Mouse (Mus musculus): ENCODE data around the gene Foxred1. TPM values are rescaled to one million over a fixed set of nuclear protein-coding genes. Genes with fewer than 3 reads are reported as not detected.
A peak's percentile ranks its signal among the peaks of the same experiment; 100 is the strongest.

The Foxred1 gene
- polyA plus RNA-seq (2016; fragmentation: Nextera tagmentation; extraction: Ambion mirVana): 38.3 and 39.6 TPM in 2 replicates

DNA sequence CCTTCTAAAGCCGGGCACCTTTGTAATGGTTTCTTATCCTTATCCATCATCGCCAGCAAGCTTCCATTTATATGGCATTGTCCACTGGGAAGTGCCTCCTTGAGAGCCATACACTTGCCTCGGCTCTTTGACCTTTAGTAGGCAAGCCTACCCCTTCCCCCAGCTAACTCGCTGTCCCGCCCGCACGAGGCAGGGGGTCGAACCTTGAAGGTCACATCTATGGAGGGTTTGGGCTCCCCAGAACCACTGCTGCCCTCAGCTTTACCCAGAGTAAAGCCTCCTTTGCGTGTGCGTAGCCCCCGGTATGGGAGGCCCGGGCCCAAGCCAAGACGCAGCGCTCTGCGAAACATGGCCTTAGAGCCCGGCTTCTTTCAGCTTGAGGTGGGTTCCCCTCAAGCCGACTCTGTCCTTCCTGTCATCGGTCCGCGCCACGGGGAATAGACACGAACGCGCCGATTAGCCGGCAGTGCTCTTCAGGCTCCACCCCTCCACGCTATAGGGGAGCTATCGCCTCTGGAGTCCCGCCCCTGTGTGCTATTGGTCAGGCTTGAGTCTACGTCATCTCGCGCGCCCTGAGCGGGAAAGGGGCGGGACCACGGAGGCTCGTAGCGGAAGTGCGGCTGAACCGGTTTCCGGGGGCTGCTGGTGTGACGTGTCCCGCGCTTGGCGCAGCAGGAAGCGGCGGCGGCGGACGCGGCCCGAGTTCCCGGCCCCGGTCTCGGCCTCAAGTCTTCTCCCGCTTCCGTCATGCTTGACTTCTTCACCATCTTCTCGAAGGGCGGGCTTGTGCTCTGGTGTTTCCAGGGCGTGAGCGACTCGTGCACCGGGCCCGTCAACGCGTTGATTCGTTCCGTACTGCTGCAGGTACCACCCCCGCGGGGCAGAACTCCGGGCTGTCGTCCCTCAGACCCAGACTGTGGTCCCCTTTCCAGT is at the start of gene Foxred1:
Foxred1 (minus strand) TSS at position 514 of the 933 bp plus-strand sequence.
- Histone ChIP-seq H3K27ac (peak within 1 kb of the TSS; percentile 85), H3K4me2 (peak within 1 kb of the TSS; percentile 92), H3K4me3 (peak within 1 kb of the TSS; percentile 90), H3K4me1 (peaks cover 23% of the 10 kb centered on the region), H3K36me3 (peaks cover 73% of the 10 kb centered on the region), H3K9me3 (replicated peaks) (no peaks in the 10 kb centered on the region; the same call in 1 of the 2 replicates), H3K27me3 (replicated peaks) (no peaks in the 10 kb centered on the region), H3K9ac (peak within 1 kb of the TSS; percentile 90)
- WGBS (ENCODE audit: insufficient replicate concordance): under 1% methylated on average over 72 of the region's 72 CpGs
- ATAC-seq: peak; percentile 99

DNA sequence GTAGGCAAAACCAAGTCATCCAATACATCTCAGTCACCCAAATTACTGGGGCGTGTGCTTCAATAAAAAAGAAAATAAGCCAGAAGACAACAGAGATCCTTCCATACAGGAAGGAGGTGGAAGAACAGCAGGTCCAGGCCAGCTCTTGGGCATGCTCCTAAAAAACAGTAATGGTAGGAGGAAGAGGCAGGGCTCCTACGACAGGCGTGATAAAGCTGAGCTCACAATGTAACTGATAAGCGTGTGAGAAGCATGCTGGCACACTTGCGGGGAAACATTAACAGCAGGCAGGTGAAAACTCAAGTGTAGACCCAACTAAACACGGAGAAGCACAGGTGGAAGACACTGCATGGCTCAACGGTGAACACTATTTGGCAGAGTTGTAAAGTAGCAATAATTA is 46.5 kb upstream of the Foxred1 start:
- no peak overlapping the region for H3K9ac ChIP-seq
- H3K27me3 ChIP-seq (replicated peaks): no peaks in the 10 kb centered on the region
- WGBS (ENCODE audit: insufficient replicate concordance): 42% methylated on average over 7 of the region's 7 CpGs
- H3K4me1 ChIP-seq: peaks cover 17% of the 10 kb centered on the region
- no peak overlapping the region for H3K4me3 ChIP-seq
- ATAC-seq: no peak
- H3K27ac ChIP-seq: no peak overlapping the region
- H3K9me3 ChIP-seq (replicated peaks): no peaks in the 10 kb centered on the region
- no peaks in the 10 kb centered on the region for H3K36me3 ChIP-seq
- peak overlapping the region; percentile 13; the same call in 1 of the 2 replicates for H3K4me2 ChIP-seq

DNA sequence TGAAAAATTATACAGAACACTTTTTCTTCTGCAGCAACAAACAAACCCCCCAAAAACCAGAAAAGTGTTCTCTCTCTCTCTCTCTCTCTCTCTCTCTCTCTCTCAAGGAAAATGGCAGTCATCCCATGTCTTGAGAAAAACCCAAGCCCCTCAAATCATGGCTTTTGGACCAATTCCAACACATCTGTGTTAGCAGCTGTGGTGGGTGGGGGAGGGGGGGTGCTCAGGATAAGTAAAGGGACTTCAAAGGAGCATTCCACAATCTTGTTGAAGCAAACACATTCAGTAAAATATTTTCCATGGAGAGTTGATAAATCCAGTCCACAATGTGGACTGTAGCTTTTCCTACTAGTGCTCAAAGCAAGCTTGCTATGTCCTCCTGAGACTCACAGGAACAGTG is 38.6 kb upstream of the Foxred1 start:
- Histone ChIP-seq H3K27me3 (replicated peaks) (no peaks in the 10 kb centered on the region), H3K27ac (no peak overlapping the region), H3K9me3 (replicated peaks) (no peaks in the 10 kb centered on the region), H3K4me1 (no peaks in the 10 kb centered on the region), H3K36me3 (no peaks in the 10 kb centered on the region), H3K9ac (no peak overlapping the region), H3K4me3 (no peak overlapping the region), H3K4me2 (no peak overlapping the region)
- ATAC-seq: no peak

DNA sequence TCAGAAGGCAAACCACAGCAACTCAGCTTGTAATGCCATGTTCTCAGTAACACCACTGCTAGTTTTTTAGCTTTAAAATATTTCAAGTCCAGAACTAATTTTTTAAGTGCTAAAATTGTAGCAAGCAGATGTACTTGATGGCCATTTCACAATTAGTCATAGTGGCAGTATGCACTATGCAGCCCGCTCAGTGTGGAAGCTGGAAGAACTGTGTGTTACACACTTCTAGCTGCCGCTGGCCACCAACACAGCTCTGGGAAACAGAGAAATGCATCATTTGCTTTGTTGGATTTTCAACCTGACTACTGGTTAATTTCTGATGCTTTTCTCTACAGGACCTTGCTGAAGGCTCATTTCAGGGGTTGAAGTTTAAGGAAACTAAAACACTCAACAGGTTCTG is 36.5 kb upstream of the Foxred1 start:
- Histone ChIP-seq H3K9ac (no peak overlapping the region), H3K27ac (no peak overlapping the region), H3K27me3 (replicated peaks) (no peaks in the 10 kb centered on the region), H3K36me3 (no peaks in the 10 kb centered on the region), H3K9me3 (replicated peaks) (no peaks in the 10 kb centered on the region), H3K4me2 (no peak overlapping the region), H3K4me1 (no peaks in the 10 kb centered on the region), H3K4me3 (no peak overlapping the region)
- no peak for ATAC-seq
- 90% methylated on average over 2 of the region's 2 CpGs for WGBS (ENCODE audit: insufficient replicate concordance)

DNA sequence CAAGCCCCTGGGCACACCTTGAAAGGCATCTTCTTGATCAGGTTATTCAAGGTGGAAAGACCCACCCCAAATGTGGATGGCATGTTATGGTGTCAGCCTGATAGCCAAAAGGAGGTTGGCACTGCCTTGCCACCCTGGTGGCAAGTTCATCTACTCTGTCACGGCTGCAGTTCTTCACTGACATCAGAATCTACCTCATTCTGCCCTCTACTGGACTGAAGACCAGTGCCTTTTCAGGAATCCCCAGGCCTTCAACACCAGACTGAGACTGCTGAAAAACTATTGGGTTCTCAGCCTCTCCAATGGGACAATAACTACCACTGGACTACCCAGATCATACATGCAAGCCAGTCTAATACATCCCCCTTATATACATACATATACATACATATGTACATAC is 28.9 kb upstream of the Foxred1 start:
- H3K4me3 ChIP-seq: no peak overlapping the region
- H3K27me3 ChIP-seq (replicated peaks): no peaks in the 10 kb centered on the region
- no peak for ATAC-seq
- H3K4me2 ChIP-seq: no peak overlapping the region
- no peak overlapping the region for H3K27ac ChIP-seq
- no peak overlapping the region for H3K9ac ChIP-seq
- WGBS (ENCODE audit: insufficient replicate concordance): 61% methylated on average over 1 of the region's 1 CpGs
- H3K9me3 ChIP-seq (replicated peaks): no peaks in the 10 kb centered on the region
- H3K4me1 ChIP-seq: no peaks in the 10 kb centered on the region
- peaks cover 5% of the 10 kb centered on the region; the same call in 1 of the 2 replicates for H3K36me3 ChIP-seq

DNA sequence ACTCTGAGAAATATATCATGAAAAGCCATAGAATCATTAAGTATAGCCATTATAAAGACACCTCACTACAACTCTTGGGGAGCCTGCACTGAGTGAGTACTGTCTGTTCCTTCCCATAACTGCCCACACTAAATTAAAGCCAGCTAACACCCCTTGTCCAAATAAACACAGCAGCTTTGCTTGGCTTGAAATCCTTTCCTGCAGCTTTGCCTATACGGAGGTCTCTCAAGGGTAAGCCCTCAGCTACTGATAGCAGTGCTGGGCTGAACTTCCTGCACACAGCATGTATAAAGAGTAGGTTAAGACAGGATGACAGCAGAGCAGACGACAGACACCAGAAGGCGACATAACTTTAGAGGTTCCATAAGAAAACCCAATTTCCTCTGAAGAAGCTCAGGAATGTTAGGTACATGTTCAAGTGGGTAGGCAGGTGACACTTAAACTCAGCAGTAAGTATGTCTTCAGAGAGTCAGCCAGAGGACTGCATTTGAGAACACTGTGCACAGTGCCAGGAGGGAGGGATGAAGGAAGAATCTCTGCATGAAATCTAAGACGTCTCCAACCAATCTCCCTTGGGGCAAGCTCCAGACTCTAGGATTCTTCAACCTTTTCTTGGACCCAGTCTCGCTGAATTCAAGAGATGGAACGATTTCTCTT is 28.2 kb upstream of the Foxred1 start:
- H3K4me2 ChIP-seq: no peak overlapping the region
- no peak overlapping the region for H3K9ac ChIP-seq
- H3K27me3 ChIP-seq (replicated peaks): no peaks in the 10 kb centered on the region
- H3K27ac ChIP-seq: no peak overlapping the region
- H3K4me3 ChIP-seq: no peak overlapping the region
- peaks cover 12% of the 10 kb centered on the region; the same call in 1 of the 2 replicates for H3K36me3 ChIP-seq
- WGBS (ENCODE audit: insufficient replicate concordance): 63% methylated on average over 6 of the region's 6 CpGs
- H3K9me3 ChIP-seq (replicated peaks): no peaks in the 10 kb centered on the region
- no peak for ATAC-seq
- H3K4me1 ChIP-seq: no peaks in the 10 kb centered on the region

DNA sequence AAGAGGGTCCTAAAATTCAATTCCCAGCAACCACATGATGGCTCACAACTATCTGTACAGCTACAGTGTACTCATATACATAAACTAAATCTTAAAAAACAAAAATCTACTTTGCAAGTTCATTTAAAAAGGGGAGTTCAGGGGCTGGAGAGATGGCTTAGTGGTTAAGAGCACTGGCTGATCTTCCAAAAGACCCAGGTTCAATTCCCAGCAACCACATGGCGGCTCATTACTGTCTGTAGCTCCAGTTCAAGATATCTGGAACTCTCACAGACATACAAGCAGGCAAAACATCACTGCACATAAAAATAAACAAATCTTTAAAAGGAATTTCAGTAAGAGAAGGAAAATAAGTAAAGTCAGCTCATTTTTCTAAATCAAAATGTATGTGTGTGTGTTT is 27.5 kb upstream of the Foxred1 start:
- Histone ChIP-seq H3K4me3 (no peak overlapping the region), H3K27ac (no peak overlapping the region), H3K36me3 (peaks cover 18% of the 10 kb centered on the region; the same call in 1 of the 2 replicates), H3K4me2 (no peak overlapping the region), H3K9me3 (replicated peaks) (no peaks in the 10 kb centered on the region), H3K4me1 (no peaks in the 10 kb centered on the region), H3K27me3 (replicated peaks) (no peaks in the 10 kb centered on the region), H3K9ac (no peak overlapping the region)
- WGBS (ENCODE audit: insufficient replicate concordance): 77% methylated on average over 1 of the region's 1 CpGs
- ATAC-seq: no peak

DNA sequence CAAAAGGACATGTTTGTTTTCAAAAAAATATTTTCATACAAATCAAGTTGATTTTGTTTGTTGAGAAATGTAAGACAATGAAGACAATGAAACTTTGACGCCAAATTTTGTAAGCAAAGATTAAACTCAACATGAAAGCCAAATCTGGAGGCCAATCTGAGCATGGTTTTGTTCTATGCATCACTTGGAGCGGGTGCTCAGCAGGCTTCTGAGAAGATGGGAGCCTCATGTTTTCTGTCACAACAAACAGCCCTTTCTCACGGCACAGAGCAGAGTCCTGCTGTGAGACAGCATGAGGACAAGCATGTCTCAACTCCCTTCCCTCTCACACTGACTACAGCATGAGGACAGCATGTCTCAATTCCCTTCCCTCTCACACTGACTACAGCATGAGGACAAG is 25.1 kb upstream of the Foxred1 start:
- ATAC-seq: no peak
- Histone ChIP-seq H3K9me3 (replicated peaks) (no peaks in the 10 kb centered on the region), H3K4me3 (no peak overlapping the region), H3K27me3 (replicated peaks) (no peaks in the 10 kb centered on the region), H3K9ac (no peak overlapping the region), H3K4me2 (no peak overlapping the region), H3K36me3 (peaks cover 28% of the 10 kb centered on the region), H3K4me1 (no peaks in the 10 kb centered on the region), H3K27ac (no peak overlapping the region)
- 81% methylated on average over 3 of the region's 3 CpGs for WGBS (ENCODE audit: insufficient replicate concordance)

DNA sequence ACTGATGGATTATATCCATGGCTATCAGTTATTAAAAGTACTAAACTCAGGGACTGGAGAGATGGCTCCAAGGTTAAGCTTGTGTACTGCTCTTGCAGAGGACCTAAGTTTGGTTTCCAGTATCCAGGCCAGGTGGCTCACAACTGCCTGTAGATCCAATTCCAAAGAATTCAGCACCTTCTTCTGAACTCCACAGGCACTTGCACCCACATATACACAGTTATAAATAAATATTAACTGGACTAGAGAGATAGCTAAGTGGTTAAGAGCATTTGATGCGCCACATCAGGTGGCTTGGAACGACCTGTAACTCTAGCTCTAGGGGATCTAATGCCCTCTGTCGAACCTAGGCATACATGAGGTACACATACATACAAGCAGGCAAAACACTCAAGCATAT is 17.8 kb upstream of the Foxred1 start:
- Histone ChIP-seq H3K27ac (no peak overlapping the region), H3K4me1 (no peaks in the 10 kb centered on the region), H3K9ac (no peak overlapping the region), H3K4me2 (no peak overlapping the region), H3K27me3 (replicated peaks) (no peaks in the 10 kb centered on the region), H3K4me3 (no peak overlapping the region), H3K9me3 (replicated peaks) (no peaks in the 10 kb centered on the region), H3K36me3 (peaks cover 25% of the 10 kb centered on the region)
- no peak for ATAC-seq
- WGBS (ENCODE audit: insufficient replicate concordance): 80% methylated on average over 3 of the region's 3 CpGs

DNA sequence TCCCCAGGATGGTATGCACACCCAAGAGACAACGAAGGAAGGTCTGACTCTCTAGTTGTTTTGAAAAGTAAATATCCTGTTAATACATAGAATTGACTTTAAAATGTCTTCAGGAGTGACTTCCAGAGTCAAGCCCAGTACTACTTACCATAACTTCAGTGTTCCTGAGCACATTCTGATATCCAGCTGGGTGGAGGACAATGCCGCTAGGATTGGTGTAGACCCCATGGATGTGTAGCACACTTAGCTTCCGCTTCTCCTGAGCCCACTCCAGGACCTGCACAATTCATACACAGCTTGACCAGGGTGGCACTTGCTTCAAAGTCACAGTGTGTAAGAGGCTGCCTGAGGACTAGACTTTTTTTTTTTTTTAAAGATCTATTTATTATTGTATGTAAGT is 12.6 kb upstream of the Foxred1 start:
- H3K4me2 ChIP-seq: no peak overlapping the region
- no peak overlapping the region for H3K27ac ChIP-seq
- 90% methylated on average over 3 of the region's 3 CpGs for WGBS (ENCODE audit: insufficient replicate concordance)
- no peak overlapping the region for H3K9ac ChIP-seq
- no peaks in the 10 kb centered on the region for H3K9me3 ChIP-seq (replicated peaks)
- peaks cover 45% of the 10 kb centered on the region for H3K36me3 ChIP-seq
- ATAC-seq: no peak
- no peaks in the 10 kb centered on the region for H3K27me3 ChIP-seq (replicated peaks)
- no peaks in the 10 kb centered on the region for H3K4me1 ChIP-seq
- H3K4me3 ChIP-seq: no peak overlapping the region

DNA sequence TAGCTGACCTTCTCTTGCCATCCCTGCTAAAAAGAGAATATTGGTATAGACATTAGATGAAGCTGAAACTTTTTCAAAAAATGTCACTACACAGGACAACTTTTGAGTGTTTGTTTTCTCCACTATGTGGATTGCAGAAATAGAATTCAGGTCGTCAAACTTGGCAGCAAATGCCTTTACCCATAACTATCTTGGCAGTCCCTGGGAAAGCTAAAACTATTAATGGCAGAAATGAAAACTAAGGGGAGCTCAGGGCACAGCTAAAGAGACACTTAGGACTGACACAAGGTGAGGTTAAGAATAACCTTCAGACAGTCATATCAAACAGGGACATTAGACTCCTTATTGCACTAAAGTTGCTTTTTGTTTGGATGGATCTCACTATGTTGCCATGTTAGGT is 7.1 kb upstream of the Foxred1 start:
- Histone ChIP-seq H3K4me1 (no peaks in the 10 kb centered on the region), H3K27ac (no peak overlapping the region), H3K4me3 (no peak overlapping the region), H3K9me3 (replicated peaks) (no peaks in the 10 kb centered on the region), H3K4me2 (no peak overlapping the region), H3K27me3 (replicated peaks) (no peaks in the 10 kb centered on the region), H3K9ac (no peak overlapping the region), H3K36me3 (peaks cover 82% of the 10 kb centered on the region)
- 58% methylated on average over 1 of the region's 1 CpGs for WGBS (ENCODE audit: insufficient replicate concordance)
- no peak for ATAC-seq
